ENCODE assay signal across 13 mouse cellular contexts in genomic region chr2:142058751-142059090, GRCm38 (mm10).
A peak's percentile ranks its signal among the peaks of the same experiment; 100 is the strongest.
DNase-seq lines count a peak whose midpoint lies in the region; ATAC-seq and TF ChIP-seq lines count a peak whose summit lies in the region.
"Had no signal": no experiment of that assay in that cellular context is flagged by ENCODE, and none has a peak within 500 bp of the region (broad histone marks: within the 10 kb centered on the region; RNA-seq: fewer than 3 reads in every experiment).

No protein-coding gene starts in this region.

- H3K4me3 ChIP-seq in forebrain, embryonic 10.5 days, result no peak overlapping the region
- no peak overlapping the region for H3K4me3 ChIP-seq in forebrain, embryonic 11.5 days (ENCODE audit: low read depth, low read length)
- no peak overlapping the region for H3K4me3 ChIP-seq in lung, embryonic 14.5 days (ENCODE audit: low read depth, low read length)
- H3K4me3 ChIP-seq in limb, embryonic 11.5 days (ENCODE audit: low read depth, low read length), result no peak overlapping the region
- no peak overlapping the region for H3K4me3 ChIP-seq in stomach, embryonic 16.5 days (replicated peaks; ENCODE audit: low read length)
- H3K4me3 ChIP-seq: liver, embryonic 12.5 days; megakaryocyte, embryonic 14.5 days had no signal

- no peaks in the 10 kb centered on the region for H3K9me3 ChIP-seq in forebrain, embryonic 10.5 days
- H3K9me3 ChIP-seq in forebrain, embryonic 11.5 days (ENCODE audit: control insufficient read depth, low read length), result no peaks in the 10 kb centered on the region
- no peaks in the 10 kb centered on the region for H3K9me3 ChIP-seq in lung, embryonic 14.5 days (ENCODE audit: low read depth, low read length)
- no peaks in the 10 kb centered on the region for H3K9me3 ChIP-seq in limb, embryonic 11.5 days (ENCODE audit: control insufficient read depth, low read length)
- no peaks in the 10 kb centered on the region for H3K9me3 ChIP-seq in stomach, embryonic 16.5 days (replicated peaks; ENCODE audit: control insufficient read depth, low read length)
- H3K9me3 ChIP-seq: liver, embryonic 12.5 days had no signal

- H3K4me1 ChIP-seq in forebrain, embryonic 10.5 days, result peaks cover 10% of the 10 kb centered on the region
- peaks cover 5% of the 10 kb centered on the region; the same call in 1 of the 2 replicates for H3K4me1 ChIP-seq in forebrain, embryonic 11.5 days (replicated peaks; ENCODE audit: control insufficient read depth, insufficient read depth, low read length)
- H3K4me1 ChIP-seq in lung, embryonic 14.5 days (ENCODE audit: insufficient read depth), result no peaks in the 10 kb centered on the region
- H3K4me1 ChIP-seq in limb, embryonic 11.5 days (ENCODE audit: control insufficient read depth, insufficient read depth, low read length), result peaks cover 9% of the 10 kb centered on the region
- H3K4me1 ChIP-seq in stomach, embryonic 16.5 days (ENCODE audit: control insufficient read depth, insufficient read depth, low read length), result peaks cover 8% of the 10 kb centered on the region; the same call in 1 of the 2 replicates
- H3K4me1 ChIP-seq: liver, embryonic 12.5 days; megakaryocyte, embryonic 14.5 days had no signal

- no peak overlapping the region for H3K9ac ChIP-seq in forebrain, embryonic 11.5 days (ENCODE audit: low read length)
- no peak overlapping the region for H3K9ac ChIP-seq in lung, embryonic 14.5 days
- H3K9ac ChIP-seq in limb, embryonic 11.5 days (ENCODE audit: low read length), result no peak overlapping the region
- no peak overlapping the region for H3K9ac ChIP-seq in stomach, embryonic 16.5 days (ENCODE audit: low read length)
- H3K9ac ChIP-seq: liver, embryonic 12.5 days had no signal

- no peak for DNase-seq in forebrain, embryonic 10.5 days (ENCODE audit: extremely low spot score, low spot score)
- DNase-seq in forebrain, embryonic 11.5 days (ENCODE audit: low spot score), result no peak
- DNase-seq in lung, embryonic 14.5 days, result peak; percentile 1
- no peak for DNase-seq in lung, postnatal 4 days
- no peak for DNase-seq in limb, embryonic 11.5 days (ENCODE audit: low spot score)
- DNase-seq in embryo, embryonic 10.5 days (ENCODE audit: low spot score), result no peak
- no peak for DNase-seq in urinary bladder, postnatal 14 days (ENCODE audit: low spot score)
- DNase-seq: thymus, postnatal 36 days had no signal

- TF ChIP-seq CTCF in lung, embryonic 14.5 days (IDR thresholded peaks at IDR 0.05; ENCODE audit: low read depth), result no peak

- WGBS in forebrain, embryonic 10.5 days, result 69% methylated on average over 2 of the region's 2 CpGs
- 68% methylated on average over 2 of the region's 2 CpGs for WGBS in forebrain, embryonic 11.5 days
- 45% methylated on average over 2 of the region's 2 CpGs for WGBS in lung, embryonic 14.5 days
- 55% methylated on average over 2 of the region's 2 CpGs for WGBS in limb, embryonic 11.5 days
- 43% methylated on average over 2 of the region's 2 CpGs for WGBS in stomach, embryonic 16.5 days

- no peak overlapping the region for H3K4me2 ChIP-seq in forebrain, embryonic 11.5 days (ENCODE audit: low read depth, low read length, severe bottlenecking)
- H3K4me2 ChIP-seq in lung, embryonic 14.5 days, result no peak overlapping the region
- peak overlapping the region; percentile 36 for H3K4me2 ChIP-seq in limb, embryonic 11.5 days (ENCODE audit: low read depth, severe bottlenecking)
- peak overlapping the region; percentile 44; the same call in 1 of the 2 replicates for H3K4me2 ChIP-seq in stomach, embryonic 16.5 days (ENCODE audit: low read depth, low read length)
- H3K4me2 ChIP-seq: liver, embryonic 12.5 days had no signal

- peak overlapping the region; percentile 49 for H3K27ac ChIP-seq in forebrain, embryonic 10.5 days
- no peak overlapping the region for H3K27ac ChIP-seq in forebrain, embryonic 11.5 days (ENCODE audit: low read depth, low read length)
- H3K27ac ChIP-seq in lung, embryonic 14.5 days (ENCODE audit: low read depth), result no peak overlapping the region
- peak overlapping the region; percentile 79; the same call in 1 of the 2 replicates for H3K27ac ChIP-seq in limb, embryonic 11.5 days (replicated peaks; ENCODE audit: low read depth, low read length)
- peak overlapping the region; percentile 53; the same call in 1 of the 2 replicates for H3K27ac ChIP-seq in stomach, embryonic 16.5 days (ENCODE audit: low read length)
- H3K27ac ChIP-seq: liver, embryonic 12.5 days had no signal

- H3K27me3 ChIP-seq in forebrain, embryonic 10.5 days (ENCODE audit: poor library complexity, severe bottlenecking), result no peaks in the 10 kb centered on the region
- no peaks in the 10 kb centered on the region for H3K27me3 ChIP-seq in forebrain, embryonic 11.5 days (ENCODE audit: control insufficient read depth, insufficient read depth, low read length)
- no peaks in the 10 kb centered on the region for H3K27me3 ChIP-seq in lung, embryonic 14.5 days (ENCODE audit: insufficient read depth, low read length)
- H3K27me3 ChIP-seq in limb, embryonic 11.5 days (ENCODE audit: control insufficient read depth, insufficient read depth, low read length), result no peaks in the 10 kb centered on the region
- H3K27me3 ChIP-seq in stomach, embryonic 16.5 days (ENCODE audit: control insufficient read depth, insufficient read depth, low read length), result no peaks in the 10 kb centered on the region
- H3K27me3 ChIP-seq: liver, embryonic 12.5 days; megakaryocyte, embryonic 14.5 days had no signal

- H3K36me3 ChIP-seq in forebrain, embryonic 10.5 days (replicated peaks), result no peaks in the 10 kb centered on the region
- no peaks in the 10 kb centered on the region for H3K36me3 ChIP-seq in forebrain, embryonic 11.5 days (ENCODE audit: control insufficient read depth, insufficient read depth, low read length)
- H3K36me3 ChIP-seq in lung, embryonic 14.5 days (ENCODE audit: insufficient read depth), result no peaks in the 10 kb centered on the region
- no peaks in the 10 kb centered on the region for H3K36me3 ChIP-seq in limb, embryonic 11.5 days (ENCODE audit: control insufficient read depth, insufficient read depth, low read length)
- no peaks in the 10 kb centered on the region for H3K36me3 ChIP-seq in stomach, embryonic 16.5 days (ENCODE audit: control insufficient read depth, insufficient read depth, low read length)
- H3K36me3 ChIP-seq: G1E; liver, embryonic 12.5 days had no signal

- ATAC-seq in forebrain, embryonic 11.5 days (replicated peaks; ENCODE audit: low FRiP score), result no peak
- no peak for ATAC-seq in lung, embryonic 14.5 days (ENCODE audit: insufficient read depth)
- peak; percentile 5; the same call in 1 of the 2 replicates for ATAC-seq in limb, embryonic 11.5 days (ENCODE audit: insufficient number of reproducible peaks, low FRiP score, low TSS enrichment, low read depth)
- ATAC-seq in stomach, embryonic 16.5 days (ENCODE audit: insufficient read depth, low FRiP score), result no peak
- ATAC-seq: inflammation-experienced regulatory T-cells, adult 6 months; liver, embryonic 12.5 days had no signal

Comparison
In these comparisons a context has a peak if more than half of its experiments do, and no peak if none do; other contexts are left out.
1. H3K27ac ChIP-seq: peak in forebrain, embryonic 10.5 days (single experiment), limb, embryonic 11.5 days (single experiment) and stomach, embryonic 16.5 days (single experiment); none in forebrain, embryonic 11.5 days (single experiment) and lung, embryonic 14.5 days (single experiment).
2. H3K4me2 ChIP-seq: peak in limb, embryonic 11.5 days (single experiment) and stomach, embryonic 16.5 days (single experiment); none in forebrain, embryonic 11.5 days (single experiment) and lung, embryonic 14.5 days (single experiment).